Mouse (Mus musculus) cortical plate, adult 2 months (tissue): ENCODE results near the gene Plet1.

Experiments used
- CTCF ChIP-seq: fragments of 200-500 bp; IDR thresholded peaks from 2 replicates; pipeline ENCODE4 v1.5.1; 2011; ENCODE audit warnings: mild to moderate bottlenecking, control low read depth, low read length; ENCODE audit not compliant: insufficient read depth; ENCODE audit errors: extremely low read depth
- POLR2A ChIP-seq: fragments of 200-500 bp; IDR thresholded peaks from 2 replicates; pipeline ENCODE4 v1.6.1; 2011; ENCODE audit warnings: mild to moderate bottlenecking, low read length, control low read depth; ENCODE audit not compliant: insufficient read depth; ENCODE audit errors: extremely low read depth

DNA sequence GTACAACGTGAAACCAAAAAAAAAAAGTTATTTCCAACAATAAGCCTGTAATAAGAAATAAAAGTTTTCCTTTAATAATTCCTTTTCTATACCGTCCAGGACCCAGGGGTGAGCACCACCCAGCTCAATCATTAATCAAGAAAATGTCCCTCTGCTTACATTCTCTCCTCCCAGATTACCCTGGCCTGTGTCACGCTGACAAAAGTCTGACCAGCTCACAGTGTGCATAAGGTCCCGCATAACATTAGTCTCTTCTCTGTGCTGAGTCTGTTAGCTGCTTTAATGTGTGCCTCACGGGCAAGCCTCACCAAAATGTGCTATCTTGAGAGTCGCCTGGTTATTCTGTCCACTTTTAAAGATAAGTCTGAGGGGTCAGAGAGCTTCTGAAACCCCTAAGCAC, 11.1 kb downstream of the Plet1 start:
- TF ChIP-seq CTCF = no peak
- no peak for TF ChIP-seq POLR2A
